Mouse (Mus musculus) left cerebral cortex, adult 11 months (tissue): ENCODE measurements at regions not wholly inside any gene's neighbourhood (a gene's known extent, or its start where the extent isn't known, plus 50 kb on each side); places are given as distances from the start of the nearest gene placed in this dataset.

Experiments
- DNase-seq: peaks from one replicate; pipeline ENCODE4 v3.0.0; 2022; ENCODE audit warnings: low spot score

- no peak for DNase-seq
Observed at GRCm38 (mm10) chr3:51091478-51091877, 132.8 kb upstream of the Noct start.

- no peak for DNase-seq
Observed at GRCm38 (mm10) chr3:51092079-51093028, 131.9 kb upstream of the Noct start.

GRCm38 (mm10) chr3:51095847-51096447, 128.3 kb upstream of the Noct start:
- DNase-seq: peak; percentile 62

GRCm38 (mm10) chr3:51096545-51096944, 127.7 kb upstream of the Noct start:
- no peak for DNase-seq

GRCm38 (mm10) chr3:51097362-51097761, 126.9 kb upstream of the Noct start:
- DNase-seq: peak; percentile 37

GRCm38 (mm10) chr3:51099966-51100365, 124.3 kb upstream of the Noct start:
- DNase-seq: no peak

- DNase-seq: no peak
Observed at GRCm38 (mm10) chr3:51108639-51109202, 115.5 kb upstream of the Noct start.

GRCm38 (mm10) chr3:51111241-51111640, 113.0 kb upstream of the Noct start:
- DNase-seq: no peak

- DNase-seq: no peak
Observed at GRCm38 (mm10) chr3:51112351-51112750, 111.9 kb upstream of the Noct start.

- no peak for DNase-seq
Observed at GRCm38 (mm10) chr3:51115921-51116320, 108.3 kb upstream of the Noct start.

GRCm38 (mm10) chr3:51118706-51119105, 105.5 kb upstream of the Noct start:
- no peak for DNase-seq

- no peak for DNase-seq
Observed at GRCm38 (mm10) chr3:51120522-51120921, 103.7 kb upstream of the Noct start.

- peak; percentile 55 for DNase-seq
Observed at GRCm38 (mm10) chr3:51121703-51122540, 102.3 kb upstream of the Noct start.

GRCm38 (mm10) chr3:51122541-51122935, 101.7 kb upstream of the Noct start:
- no peak for DNase-seq

GRCm38 (mm10) chr3:51127875-51128274, 96.4 kb upstream of the Noct start:
- DNase-seq: no peak

- no peak for DNase-seq
Observed at GRCm38 (mm10) chr3:51128491-51129155, 95.6 kb upstream of the Noct start.

GRCm38 (mm10) chr3:51130709-51131108, 93.5 kb upstream of the Noct start:
- no peak for DNase-seq

GRCm38 (mm10) chr3:51131341-51131740, 92.9 kb upstream of the Noct start:
- no peak for DNase-seq

- DNase-seq: no peak
Observed at GRCm38 (mm10) chr3:51132736-51133135, 91.5 kb upstream of the Noct start.

- no peak for DNase-seq
Observed at GRCm38 (mm10) chr3:51135581-51135980, 88.7 kb upstream of the Noct start.

- DNase-seq: no peak
Observed at GRCm38 (mm10) chr3:51137730-51138312, 86.4 kb upstream of the Noct start.
